Mouse (Mus musculus) midbrain, embryonic 14.5 days (tissue): ENCODE results near the gene Iqcd. TPM values are rescaled to one million over a fixed set of nuclear protein-coding genes. Genes with fewer than 3 reads are reported as not detected.
A peak's percentile ranks its signal among the peaks of the same experiment; 100 is the strongest.

Experiments
- ATAC-seq: fragments of 200-750 bp; cut with Nextera tagmentation; 2 replicates; pipeline ENCODE4 v1.8.0; 2017; ENCODE audit warnings: moderate number of reproducible peaks, moderate library complexity; ENCODE audit not compliant: low FRiP score, low TSS enrichment
- DNase-seq: peaks from one replicate; pipeline ENCODE4 v3.0.0-alpha.2; 2015
- H3K27ac ChIP-seq: fragments of 300-500 bp; sonication (generic); replicated peaks from 2 replicates; pipeline ENCODE4 v1.5.1; 2014; ENCODE audit warnings: mild to moderate bottlenecking, low read depth, low read length, moderate library complexity
- H3K27me3 ChIP-seq: fragments of 300-500 bp; sonication (generic); 2 replicates; pipeline ENCODE4 v1.6.1; 2014; ENCODE audit warnings: low read length, control low read depth, mixed read lengths; ENCODE audit not compliant: control insufficient read depth, insufficient read depth
- H3K36me3 ChIP-seq: fragments of 300-500 bp; sonication (generic); 2 replicates; pipeline ENCODE4 v1.6.1; 2014; ENCODE audit warnings: low read length, control low read depth; ENCODE audit not compliant: control insufficient read depth, insufficient read depth
- H3K4me1 ChIP-seq: fragments of 300-500 bp; sonication (generic); 2 replicates; pipeline ENCODE4 v1.6.1; 2014; ENCODE audit warnings: mild to moderate bottlenecking, antibody characterized with exemption, low read length, control low read depth; ENCODE audit not compliant: control insufficient read depth, insufficient read depth
- H3K4me2 ChIP-seq: fragments of 300-500 bp; sonication (generic); 2 replicates; pipeline ENCODE4 v1.6.1; 2014; ENCODE audit warnings: mild to moderate bottlenecking, low read length, moderate library complexity
- H3K4me3 ChIP-seq: fragments of 300-500 bp; sonication (generic); replicated peaks from 2 replicates; pipeline ENCODE4 v1.5.1; 2014; ENCODE audit warnings: low read depth, low read length
- H3K9ac ChIP-seq: fragments of 300-500 bp; sonication (generic); replicated peaks from 2 replicates; pipeline ENCODE4 v1.6.1; 2014; ENCODE audit warnings: mild to moderate bottlenecking, low read length, moderate library complexity
- H3K9me3 ChIP-seq: fragments of 300-500 bp; sonication (generic); 2 replicates; pipeline ENCODE4 v1.6.1; 2016; ENCODE audit warnings: low read length, control low read depth, mixed read lengths; ENCODE audit not compliant: control insufficient read depth
- WGBS: fragments of 180-500 bp; shearing (Covaris S2); extraction: QIAGEN DNeasy Blood & Tissue Kit; methylation state at CpG from one replicate; pipeline ENCODE4 v1.1.7; 2014; 5-methylcytosine and 5-hydroxymethylcytosine counted together
- polyA plus RNA-seq: library from polyadenylated mRNA; unstranded; fragments of >200 nt; fragmentation: Nextera tagmentation; extraction: Ambion mirVana; gene quantifications from 2 replicates; pipeline ENCODE4 v1.2.1, GENCODE M21; 2014

Iqcd gene
- polyA plus RNA-seq, 1 experiment from 2014 or later: 1.7 TPM

DNA sequence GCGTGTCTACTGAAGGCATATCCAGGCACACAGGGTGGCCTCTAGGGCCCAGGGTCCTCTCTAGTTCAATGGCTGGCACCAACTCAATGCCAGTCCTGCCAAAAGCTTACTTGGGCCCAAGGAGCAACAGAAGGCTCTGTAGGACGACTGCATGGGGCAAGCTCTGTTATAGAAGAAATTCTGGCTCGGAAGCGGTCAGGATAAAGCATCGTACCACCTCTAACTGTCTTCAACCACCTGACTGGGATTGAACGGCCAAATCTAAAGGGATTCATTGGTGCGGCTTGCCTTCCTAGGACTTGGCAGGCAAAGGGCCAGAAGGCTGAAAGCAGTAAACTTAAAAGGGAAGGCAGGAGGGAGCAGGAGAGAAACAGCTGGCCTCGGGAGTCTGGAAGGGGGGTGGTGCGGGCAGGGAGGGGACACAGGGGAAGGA lies 20.5 kb upstream of the Iqcd start:
- Histone ChIP-seq H3K36me3 (no peaks in the 10 kb centered on the region), H3K9ac (no peak overlapping the region), H3K4me1 (peaks cover 59% of the 10 kb centered on the region), H3K4me3 (no peak overlapping the region), H3K4me2 (peak overlapping the region; percentile 29; the same call in 1 of the 2 replicates), H3K27ac (peak overlapping the region; percentile 84), H3K9me3 (no peaks in the 10 kb centered on the region), H3K27me3 (no peaks in the 10 kb centered on the region)
- DNase-seq: no peak
- whole genome bisulfite sequencing: 53% methylated on average over 9 of the region's 9 CpGs
- ATAC-seq: no peak

DNA sequence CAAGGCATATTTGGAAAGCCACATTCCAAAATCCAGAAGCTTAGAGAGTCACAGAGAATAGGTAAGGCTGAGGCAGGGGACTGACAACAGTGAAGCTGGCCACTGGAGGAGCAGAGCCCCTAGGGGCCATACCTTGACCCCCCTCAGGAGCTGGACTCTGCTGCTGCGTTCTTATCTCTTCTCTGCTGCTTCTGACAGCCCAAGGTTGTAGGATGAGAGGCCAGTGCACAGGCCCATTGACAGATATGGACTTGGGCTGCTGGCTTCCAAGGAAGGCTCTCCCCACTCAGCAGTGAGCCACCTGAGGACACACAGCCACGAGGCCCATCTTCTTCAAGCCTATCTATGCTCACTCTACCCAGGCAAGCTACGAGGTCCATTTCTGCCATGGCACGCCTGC lies 19.9 kb upstream of the Iqcd start:
- peak overlapping the region; percentile 84 for H3K27ac ChIP-seq
- 87% methylated on average over 4 of the region's 4 CpGs for WGBS
- ATAC-seq: no peak
- H3K4me1 ChIP-seq: peaks cover 53% of the 10 kb centered on the region
- no peak overlapping the region for H3K4me2 ChIP-seq
- no peak for DNase-seq
- H3K4me3 ChIP-seq: no peak overlapping the region
- H3K36me3 ChIP-seq: no peaks in the 10 kb centered on the region
- no peaks in the 10 kb centered on the region for H3K9me3 ChIP-seq
- H3K9ac ChIP-seq: no peak overlapping the region
- H3K27me3 ChIP-seq: no peaks in the 10 kb centered on the region

DNA sequence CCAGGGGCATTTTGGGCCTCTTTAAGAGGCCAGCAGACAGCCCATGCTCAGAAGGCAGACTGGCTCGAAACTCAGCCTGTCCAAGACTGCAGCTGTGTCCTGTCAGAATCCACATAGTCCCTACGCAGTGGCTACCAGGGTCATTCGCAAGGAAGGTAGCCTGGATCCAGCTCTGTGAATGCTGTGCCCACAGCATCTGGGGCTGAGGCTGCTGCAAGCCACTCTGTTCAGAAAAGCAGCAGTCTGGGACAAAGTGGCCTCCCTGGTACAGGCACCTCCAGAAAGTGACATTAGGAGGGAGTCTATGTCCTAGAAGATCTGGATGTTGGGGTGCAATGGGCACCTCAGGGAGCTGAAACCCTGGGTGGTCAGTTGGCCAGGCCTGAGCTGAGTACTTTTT lies 19.0 kb upstream of the Iqcd start:
- peaks cover 53% of the 10 kb centered on the region for H3K4me1 ChIP-seq
- ATAC-seq (no peak), DNase-seq (no peak)
- H3K4me3 ChIP-seq: no peak overlapping the region
- H3K27me3 ChIP-seq: no peaks in the 10 kb centered on the region
- H3K4me2 ChIP-seq: no peak overlapping the region
- WGBS: 95% methylated on average over 3 of the region's 3 CpGs
- no peak overlapping the region for H3K9ac ChIP-seq
- no peaks in the 10 kb centered on the region for H3K9me3 ChIP-seq
- H3K27ac ChIP-seq: no peak overlapping the region
- no peaks in the 10 kb centered on the region for H3K36me3 ChIP-seq

DNA sequence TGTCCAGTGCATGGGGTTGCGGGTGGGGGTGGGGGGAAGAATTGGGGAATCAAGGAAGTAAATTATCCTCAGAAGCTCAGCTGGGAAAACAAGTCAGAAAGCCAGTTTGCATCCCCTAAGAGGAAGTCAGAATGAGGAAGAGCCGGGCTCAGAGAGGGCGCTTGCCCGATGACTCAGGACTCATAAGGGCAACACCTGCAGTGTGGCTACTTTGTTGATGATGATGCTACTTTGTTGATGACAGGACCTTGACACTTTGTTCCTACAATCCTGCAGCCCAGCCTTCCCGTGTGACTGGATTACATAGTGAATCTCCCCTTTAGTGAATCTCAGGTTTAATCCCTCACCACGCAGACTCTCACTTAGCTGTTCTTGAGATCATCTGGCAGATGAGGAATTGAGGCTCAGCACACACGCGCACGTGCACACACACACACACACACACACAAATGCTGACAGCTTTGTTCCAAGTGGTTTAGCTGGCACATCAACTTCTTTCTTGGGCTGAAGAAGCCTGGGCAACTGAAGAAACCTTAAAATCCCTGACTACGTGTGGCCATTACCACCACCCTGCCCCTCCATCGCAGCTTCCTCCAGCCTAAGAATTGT lies 18.4 kb upstream of the Iqcd start:
- Histone ChIP-seq H3K27ac (no peak overlapping the region), H3K36me3 (no peaks in the 10 kb centered on the region), H3K4me2 (no peak overlapping the region), H3K9ac (no peak overlapping the region; the same call in 1 of the 2 replicates), H3K27me3 (no peaks in the 10 kb centered on the region), H3K9me3 (no peaks in the 10 kb centered on the region), H3K4me1 (peaks cover 48% of the 10 kb centered on the region), H3K4me3 (no peak overlapping the region)
- ATAC-seq: no peak
- DNase-seq: no peak
- 77% methylated on average over 11 of the region's 11 CpGs for whole genome bisulfite sequencing

DNA sequence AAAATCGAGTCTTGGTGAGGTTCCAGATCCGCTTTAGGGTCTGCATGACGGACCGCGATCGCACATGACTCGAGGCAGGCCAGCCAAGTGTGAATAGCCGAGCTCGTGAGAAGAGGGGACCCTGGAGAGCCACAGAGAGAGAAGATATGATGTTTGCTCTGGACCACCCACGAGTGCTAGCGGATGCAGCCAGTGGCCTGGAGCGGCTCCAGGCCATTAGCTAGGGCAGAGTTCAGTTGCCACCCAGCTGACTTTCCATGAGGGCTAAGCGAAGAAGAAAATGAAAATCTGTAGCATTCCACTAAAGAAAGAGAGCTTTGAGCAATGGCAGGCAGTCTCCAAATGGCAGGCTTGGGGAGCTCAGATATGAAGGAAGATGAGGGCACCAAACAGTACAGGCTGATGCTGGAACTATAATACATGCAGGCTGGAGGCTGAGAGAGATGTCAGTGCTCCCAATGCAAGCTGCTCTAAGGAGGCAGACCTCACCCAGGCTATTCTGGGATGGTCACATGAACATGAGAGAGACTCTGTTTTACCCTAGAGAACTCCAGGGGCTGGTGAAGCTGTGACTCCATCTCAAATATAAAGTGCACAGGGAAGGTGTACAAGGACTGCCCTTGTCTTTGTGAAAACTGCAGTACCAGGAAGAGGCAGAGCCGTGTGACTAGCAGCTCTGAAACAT lies 17.6 kb upstream of the Iqcd start:
- no peaks in the 10 kb centered on the region for H3K27me3 ChIP-seq
- DNase-seq: no peak
- no peaks in the 10 kb centered on the region for H3K36me3 ChIP-seq
- no peak overlapping the region for H3K4me3 ChIP-seq
- no peak overlapping the region for H3K4me2 ChIP-seq
- H3K4me1 ChIP-seq: peaks cover 40% of the 10 kb centered on the region
- WGBS: 61% methylated on average over 14 of the region's 14 CpGs
- no peak overlapping the region for H3K9ac ChIP-seq
- no peak for ATAC-seq
- H3K9me3 ChIP-seq: no peaks in the 10 kb centered on the region
- H3K27ac ChIP-seq: peak overlapping the region; percentile 20; the same call in 1 of the 2 replicates

DNA sequence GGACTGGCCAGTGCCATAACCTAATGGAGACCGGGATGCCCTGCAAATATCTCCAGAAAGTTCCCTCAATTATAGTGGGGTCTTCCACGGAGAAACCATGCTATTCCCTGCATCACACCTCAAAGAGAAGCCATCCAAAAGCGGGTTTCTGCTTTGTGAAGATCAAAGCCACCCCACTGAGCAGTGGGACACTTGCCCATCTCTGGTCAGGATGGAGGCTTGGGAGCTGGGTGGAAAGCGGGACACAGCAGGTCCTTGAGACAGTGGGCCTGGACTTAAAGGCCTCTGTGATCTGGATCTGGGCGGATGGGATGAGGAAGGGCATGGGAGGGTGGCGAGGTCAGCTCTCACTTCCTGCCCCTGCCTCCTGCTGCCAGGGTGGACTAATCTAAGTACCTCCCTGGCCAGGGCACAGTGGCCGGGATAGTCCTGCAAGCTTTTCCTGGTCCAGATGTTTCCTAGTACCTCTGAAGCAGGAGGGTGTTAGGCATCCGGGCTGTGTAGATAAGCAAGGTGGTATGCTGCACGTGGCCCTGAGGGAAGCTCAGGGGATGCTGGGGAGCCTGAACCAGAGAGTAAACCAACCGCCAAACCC lies 14.2 kb upstream of the Iqcd start:
- DNase-seq: no peak
- 84% methylated on average over 10 of the region's 10 CpGs for WGBS
- Histone ChIP-seq H3K4me1 (peaks cover 15% of the 10 kb centered on the region), H3K27ac (no peak overlapping the region), H3K4me3 (no peak overlapping the region), H3K27me3 (no peaks in the 10 kb centered on the region), H3K36me3 (no peaks in the 10 kb centered on the region), H3K9me3 (no peaks in the 10 kb centered on the region), H3K9ac (no peak overlapping the region), H3K4me2 (no peak overlapping the region)
- no peak for ATAC-seq

DNA sequence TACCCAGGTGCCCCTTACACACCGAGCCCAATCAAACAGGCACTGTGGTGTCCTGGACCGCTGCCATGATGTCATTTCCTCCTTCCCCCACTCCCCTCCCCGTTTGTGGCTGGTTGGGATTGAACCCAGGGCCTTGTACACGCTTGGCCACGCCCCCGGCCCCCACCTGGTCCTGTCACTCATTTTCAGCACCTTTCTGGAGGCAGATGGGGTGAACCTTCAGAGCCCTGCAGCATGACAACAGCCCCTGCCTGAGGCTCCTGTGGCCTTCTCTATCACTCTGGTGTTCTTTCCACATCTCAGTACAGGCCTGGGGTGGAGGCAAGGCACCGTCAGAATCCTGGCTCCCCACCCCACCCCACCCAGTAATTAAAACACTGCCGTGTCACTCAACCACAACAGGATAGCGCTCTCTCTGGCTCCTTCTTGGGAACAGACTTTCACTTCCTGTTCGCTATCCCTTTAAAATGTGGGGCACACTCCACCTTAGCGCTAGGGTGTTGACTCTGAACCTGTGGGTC lies 12.0 kb upstream of the Iqcd start:
- no peak overlapping the region for H3K4me2 ChIP-seq
- no peak overlapping the region for H3K4me3 ChIP-seq
- peaks cover 13% of the 10 kb centered on the region; the same call in 1 of the 2 replicates for H3K4me1 ChIP-seq
- ATAC-seq (no peak), DNase-seq (no peak)
- whole genome bisulfite sequencing: 89% methylated on average over 11 of the region's 11 CpGs
- H3K9ac ChIP-seq: no peak overlapping the region
- H3K27me3 ChIP-seq: no peaks in the 10 kb centered on the region
- H3K9me3 ChIP-seq: no peaks in the 10 kb centered on the region
- peaks cover 3% of the 10 kb centered on the region; the same call in 1 of the 2 replicates for H3K36me3 ChIP-seq
- no peak overlapping the region for H3K27ac ChIP-seq

DNA sequence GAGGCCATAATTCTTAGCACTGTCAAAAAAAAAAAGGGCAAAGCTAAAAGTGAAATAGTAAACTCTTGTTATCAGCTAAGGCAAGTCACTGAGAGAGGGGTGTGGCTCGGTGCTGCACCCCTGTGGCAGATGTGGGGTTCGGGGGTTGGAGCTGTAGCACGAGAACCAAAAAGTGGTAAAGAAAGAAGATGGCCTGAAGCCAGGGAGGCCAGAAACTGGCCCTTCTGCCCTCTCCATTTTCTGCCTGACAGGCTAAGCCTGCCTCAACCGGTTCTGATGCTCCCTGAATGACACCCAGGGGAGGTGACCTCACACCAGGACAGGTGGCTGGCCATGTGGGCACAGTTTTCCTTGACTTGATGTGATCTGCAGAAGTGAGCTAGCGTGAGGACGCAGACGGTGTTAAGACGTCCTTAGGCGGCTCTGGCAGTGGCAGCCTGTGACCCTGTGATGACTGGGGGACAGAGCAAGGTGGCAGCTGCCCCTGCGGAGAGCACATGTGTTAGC lies 10.8 kb upstream of the Iqcd start:
- Histone ChIP-seq H3K27ac (no peak overlapping the region), H3K9ac (no peak overlapping the region), H3K9me3 (no peaks in the 10 kb centered on the region), H3K4me2 (no peak overlapping the region), H3K4me1 (peaks cover 13% of the 10 kb centered on the region; the same call in 1 of the 2 replicates), H3K27me3 (no peaks in the 10 kb centered on the region), H3K36me3 (peaks cover 4% of the 10 kb centered on the region; the same call in 1 of the 2 replicates), H3K4me3 (no peak overlapping the region)
- ATAC-seq: no peak
- DNase-seq: no peak
- 59% methylated on average over 10 of the region's 10 CpGs for WGBS
